Mouse (Mus musculus) limb, embryonic 10.5 days (tissue): ENCODE results near the gene Gm20715. TPM values are rescaled to one million over a fixed set of nuclear protein-coding genes. Genes with fewer than 3 reads are reported as not detected.
"Not testable (repeated sequence)": the region's sequence is repeated elsewhere in the genome, so short reads cannot be mapped to it uniquely, and the experiment has no call there.

Source experiments
- DNase-seq: peaks from one replicate; pipeline ENCODE4 v3.0.0-alpha.2; 2017; ENCODE audit warnings: low spot score
- H3K27ac ChIP-seq: fragments of 300-500 bp; sonication (generic); 2 replicates; pipeline ENCODE4 v1.5.1; 2016; ENCODE audit warnings: mild to moderate bottlenecking
- H3K27me3 ChIP-seq: fragments of 300-500 bp; sonication (generic); 2 replicates; pipeline ENCODE4 v1.6.1; 2016; ENCODE audit warnings: low read depth, mild to moderate bottlenecking; ENCODE audit not compliant: poor library complexity, severe bottlenecking
- H3K36me3 ChIP-seq: fragments of 300-500 bp; sonication (generic); 2 replicates; pipeline ENCODE4 v1.6.1; 2016; ENCODE audit warnings: mild to moderate bottlenecking, moderate library complexity
- H3K4me1 ChIP-seq: fragments of 300-500 bp; sonication (generic); 2 replicates; pipeline ENCODE4 v1.6.1; 2016
- H3K4me3 ChIP-seq: fragments of 300-500 bp; sonication (generic); 2 replicates; pipeline ENCODE4 v1.5.1; 2016; ENCODE audit warnings: mild to moderate bottlenecking, moderate library complexity
- H3K9me3 ChIP-seq: fragments of 300-500 bp; sonication (generic); replicated peaks from 2 replicates; pipeline ENCODE4 v1.6.1; 2016; ENCODE audit warnings: mild to moderate bottlenecking
- WGBS: fragments of 180-500 bp; shearing (Covaris S2); methylation state at CpG from one replicate; pipeline ENCODE4 v1.1.7; 2016; 5-methylcytosine and 5-hydroxymethylcytosine counted together
- polyA plus RNA-seq: library from polyadenylated mRNA; unstranded; fragments of >200 nt; fragmentation: Nextera tagmentation; extraction: Ambion mirVana; gene quantifications from 2 replicates; pipeline ENCODE4 v1.2.1, GENCODE M21; 2016

The Gm20715 gene
- polyA plus RNA-seq: 0.03 TPM in 1 of 2 replicates, not detected in the other

DNA sequence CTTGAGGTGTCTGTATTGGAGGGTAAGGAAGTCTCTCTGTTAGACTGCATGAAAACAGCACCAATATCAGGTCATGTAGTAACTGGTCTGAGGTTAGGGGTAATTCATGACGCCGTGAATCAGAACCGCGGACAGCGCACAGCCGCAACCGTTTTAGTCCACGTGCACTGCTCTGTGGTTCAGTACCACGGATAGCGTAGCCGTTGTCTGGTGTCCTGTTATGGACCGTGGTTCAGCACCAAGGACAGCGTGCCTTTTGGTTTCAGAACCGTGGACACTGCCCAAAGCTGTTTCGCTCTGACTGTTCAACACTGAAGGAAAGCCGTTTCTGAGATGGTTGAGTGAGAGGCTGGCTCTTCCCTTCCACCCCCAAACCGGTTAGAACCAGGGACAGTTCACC lies at the start of gene Gm20715:
Gm20715 (plus strand) TSS at position 235 of the 400 bp plus-strand sequence.
- H3K27me3 ChIP-seq: peaks cover 4% of the 10 kb centered on the region; the same call in 1 of the 2 replicates
- DNase-seq: peak; percentile 97
- 2% methylated on average over 17 of the region's 17 CpGs for WGBS

DNA sequence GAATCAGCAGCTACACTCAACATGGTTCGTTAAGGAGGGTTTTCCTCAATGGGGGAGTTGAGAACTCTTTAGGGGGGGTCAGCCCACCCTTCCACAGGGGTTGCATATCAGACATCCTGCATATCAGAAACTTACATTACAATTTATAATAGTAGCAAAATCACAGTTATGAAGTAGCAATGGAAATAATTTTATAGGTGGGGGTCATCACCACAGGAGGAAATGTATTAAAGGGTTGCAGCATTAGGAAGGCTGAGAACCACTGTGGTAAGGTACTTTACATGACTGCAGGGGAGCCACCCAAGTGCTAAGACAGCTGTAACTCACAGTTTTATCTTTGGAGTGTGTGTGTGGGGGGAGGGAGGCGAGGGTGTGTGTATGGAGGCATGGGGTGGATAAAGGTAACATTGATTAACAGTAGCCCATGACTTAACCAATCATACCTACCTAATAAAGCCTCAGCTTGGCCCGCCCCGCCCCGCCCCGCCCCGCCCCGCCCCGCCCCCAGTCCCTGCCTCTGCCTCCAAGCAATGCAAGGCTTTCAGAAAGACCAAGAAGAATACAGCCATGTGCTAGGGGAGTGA lies 49.5 kb upstream of the Gm20715 start:
- DNase-seq: no peak
- Histone ChIP-seq H3K36me3 (no peaks in the 10 kb centered on the region), H3K9me3 (no peaks in the 10 kb centered on the region), H3K4me3 (no peak overlapping the region), H3K27me3 (no peaks in the 10 kb centered on the region), H3K4me1 (peaks cover 12% of the 10 kb centered on the region; the same call in 1 of the 2 replicates), H3K27ac (no peak overlapping the region)
- 8% methylated on average over 9 of the region's 9 CpGs for WGBS

More for the DNA sequence above, at the start of gene Gm20715:
- Histone ChIP-seq H3K27ac (no peak within 1 kb of the TSS), H3K4me3 (no peak within 1 kb of the TSS), H3K4me1 (no peaks in the 10 kb centered on the region), H3K9me3 (no peaks in the 10 kb centered on the region), H3K36me3 (no peaks in the 10 kb centered on the region)

DNA sequence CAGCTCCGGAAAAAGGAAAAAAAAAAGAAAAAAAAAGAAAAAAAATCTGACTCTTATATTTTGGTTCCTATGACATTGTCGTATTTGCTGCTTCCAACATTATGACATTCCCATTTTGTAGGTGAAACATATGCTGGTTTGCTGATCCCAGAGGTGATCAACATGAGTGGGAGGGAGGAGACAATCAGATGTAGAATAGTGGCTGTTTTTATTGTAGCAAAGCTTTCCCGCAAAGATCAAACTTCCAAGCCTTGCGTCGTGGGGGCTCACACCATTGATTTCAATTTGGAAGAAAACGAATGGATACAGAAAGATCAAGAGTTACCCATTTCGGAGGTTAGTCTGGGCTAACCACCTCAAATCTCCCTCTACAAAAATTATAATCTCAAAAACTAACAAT lies 48.3 kb upstream of the Gm20715 start:
- peaks cover 12% of the 10 kb centered on the region; the same call in 1 of the 2 replicates for H3K4me1 ChIP-seq
- H3K4me3 ChIP-seq: peak overlapping the region; percentile 61
- H3K36me3 ChIP-seq: no peaks in the 10 kb centered on the region
- no peaks in the 10 kb centered on the region for H3K9me3 ChIP-seq
- WGBS: 26% methylated on average over 7 of the region's 7 CpGs
- peak overlapping the region; percentile 80 for H3K27ac ChIP-seq
- H3K27me3 ChIP-seq: no peaks in the 10 kb centered on the region
- no peak for DNase-seq

DNA sequence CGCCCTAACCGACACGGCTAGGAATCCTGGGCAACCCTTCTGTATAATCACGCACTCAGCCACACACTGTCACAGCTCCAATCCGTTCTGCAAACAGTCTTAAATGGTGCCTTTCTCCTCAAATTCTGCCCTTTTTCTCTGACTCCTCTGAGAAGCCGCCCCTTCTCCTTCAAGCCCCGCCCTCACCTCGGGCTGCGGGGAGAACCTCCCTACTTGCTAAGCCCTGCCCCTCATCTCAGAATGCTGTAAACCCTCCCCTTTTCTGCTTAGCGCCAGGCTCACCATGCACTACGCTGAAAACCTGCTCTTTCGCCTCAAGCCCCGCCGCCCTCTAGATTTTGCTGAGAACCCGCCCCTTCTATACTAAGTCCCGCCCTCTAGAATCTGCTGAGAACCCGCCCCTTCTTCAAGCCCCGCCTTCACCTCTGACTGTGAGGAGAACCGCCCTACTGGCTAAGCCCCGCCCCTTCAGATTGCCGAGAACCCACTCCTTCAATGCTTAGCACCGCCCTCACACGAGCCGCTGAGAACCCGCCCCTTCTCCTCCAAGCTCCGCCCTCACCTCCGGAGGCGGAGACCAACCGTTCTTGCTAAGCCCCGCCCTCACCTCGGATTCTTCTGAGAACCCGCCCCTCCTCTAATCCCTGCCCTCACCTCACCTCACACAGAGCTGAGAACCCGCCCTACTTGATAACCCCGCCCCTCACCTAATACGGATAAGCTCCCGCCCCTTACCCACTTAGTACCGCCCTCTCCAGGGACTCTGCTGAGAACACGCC lies 47.6 kb upstream of the Gm20715 start:
- peak overlapping the region; percentile 80 for H3K27ac ChIP-seq
- 1% methylated on average over 38 of the region's 38 CpGs for WGBS

DNA sequence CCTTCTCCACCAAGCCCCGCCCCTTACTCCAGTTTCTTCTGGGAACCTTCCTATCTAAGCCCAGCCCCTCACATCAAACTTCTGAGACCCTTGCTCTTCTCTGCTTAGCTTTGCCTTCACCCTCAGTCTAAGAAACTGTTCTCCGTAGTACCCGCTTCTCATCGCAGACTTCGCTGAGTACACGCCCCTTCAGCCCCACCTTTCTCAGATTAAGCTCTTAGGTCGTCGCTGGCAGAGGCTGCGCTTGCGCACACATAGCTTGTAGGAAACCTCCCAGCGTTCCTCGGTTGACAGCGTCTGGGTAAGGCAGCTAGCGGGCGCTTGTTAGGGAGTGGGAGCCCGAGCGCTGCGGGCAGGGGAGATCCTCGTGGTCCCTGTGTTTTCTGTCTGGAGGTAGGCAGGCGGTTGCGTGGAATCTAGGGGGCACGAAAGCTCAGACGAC lies 47.0 kb upstream of the Gm20715 start, which contains the start of gene Zfp78:
Zfp78 (plus strand) TSS at position 234 of the 442 bp plus-strand sequence.
- under 1% methylated on average over 23 of the region's 23 CpGs for WGBS
- Histone ChIP-seq H3K36me3 (no peaks in the 10 kb centered on the region), H3K4me3 (peak within 1 kb of the TSS; percentile 61), H3K27ac (peak within 1 kb of the TSS; percentile 80), H3K4me1 (peaks cover 12% of the 10 kb centered on the region; the same call in 1 of the 2 replicates), H3K9me3 (no peaks in the 10 kb centered on the region), H3K27me3 (no peaks in the 10 kb centered on the region)
- peak; percentile 84 for DNase-seq

More for the DNA sequence above, 47.6 kb upstream of the Gm20715 start:
- peak; percentile 93 for DNase-seq
- H3K36me3 ChIP-seq: no peaks in the 10 kb centered on the region
- peak overlapping the region; percentile 61 for H3K4me3 ChIP-seq
- no peaks in the 10 kb centered on the region for H3K27me3 ChIP-seq
- H3K9me3 ChIP-seq: no peaks in the 10 kb centered on the region
- H3K4me1 ChIP-seq: peaks cover 12% of the 10 kb centered on the region; the same call in 1 of the 2 replicates

DNA sequence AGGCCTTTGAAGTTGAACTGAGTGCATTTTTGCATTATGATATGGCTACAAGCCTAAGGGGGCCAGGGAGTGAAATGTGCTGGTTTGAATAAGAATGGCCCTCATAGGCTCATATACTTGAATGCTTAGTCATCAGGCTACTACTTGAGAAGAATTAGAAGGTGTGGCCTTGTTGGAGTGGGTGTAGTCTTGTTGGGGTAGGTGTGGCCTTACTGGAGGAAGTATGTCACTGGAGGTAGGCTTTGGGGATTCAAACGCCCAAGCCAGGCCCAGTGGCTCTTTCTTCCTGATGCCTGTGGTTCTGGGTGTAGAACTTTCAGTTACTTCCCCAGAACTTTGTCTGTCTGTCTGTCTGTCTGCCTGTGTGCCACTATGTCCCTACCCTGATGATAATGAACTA lies 45.3 kb upstream of the Gm20715 start:
- H3K36me3 ChIP-seq: no peaks in the 10 kb centered on the region
- no peak for DNase-seq
- no peaks in the 10 kb centered on the region for H3K27me3 ChIP-seq
- H3K9me3 ChIP-seq: no peaks in the 10 kb centered on the region
- no peak overlapping the region for H3K4me3 ChIP-seq
- no peak overlapping the region for H3K27ac ChIP-seq
- peaks cover 12% of the 10 kb centered on the region; the same call in 1 of the 2 replicates for H3K4me1 ChIP-seq
- 76% methylated on average over 1 of the region's 1 CpGs for WGBS

DNA sequence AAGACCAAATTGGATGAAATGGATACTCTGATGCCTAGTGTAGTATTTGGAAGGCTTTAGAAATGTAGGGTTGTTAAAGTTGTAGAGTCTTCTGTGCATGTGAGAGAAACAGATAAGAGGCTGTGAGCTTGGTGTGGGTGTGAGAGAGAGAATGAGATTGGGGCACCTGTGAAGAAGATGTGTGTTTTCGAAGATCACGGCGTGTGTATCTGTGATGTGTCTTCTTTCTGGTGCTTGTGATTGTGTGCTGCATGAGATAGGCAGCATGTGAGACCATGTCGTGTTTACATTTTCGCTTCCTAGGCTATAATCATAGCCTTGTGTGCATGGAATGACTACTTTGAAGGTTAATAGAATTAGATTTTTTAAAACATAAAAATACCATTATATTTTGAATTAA lies 42.9 kb upstream of the Gm20715 start:
- no peaks in the 10 kb centered on the region for H3K36me3 ChIP-seq
- DNase-seq: no peak
- H3K9me3 ChIP-seq: no peaks in the 10 kb centered on the region
- H3K27me3 ChIP-seq: no peaks in the 10 kb centered on the region
- H3K4me1 ChIP-seq: peaks cover 7% of the 10 kb centered on the region; the same call in 1 of the 2 replicates
- no peak overlapping the region for H3K4me3 ChIP-seq
- no peak overlapping the region for H3K27ac ChIP-seq
- 91% methylated on average over 5 of the region's 5 CpGs for WGBS

DNA sequence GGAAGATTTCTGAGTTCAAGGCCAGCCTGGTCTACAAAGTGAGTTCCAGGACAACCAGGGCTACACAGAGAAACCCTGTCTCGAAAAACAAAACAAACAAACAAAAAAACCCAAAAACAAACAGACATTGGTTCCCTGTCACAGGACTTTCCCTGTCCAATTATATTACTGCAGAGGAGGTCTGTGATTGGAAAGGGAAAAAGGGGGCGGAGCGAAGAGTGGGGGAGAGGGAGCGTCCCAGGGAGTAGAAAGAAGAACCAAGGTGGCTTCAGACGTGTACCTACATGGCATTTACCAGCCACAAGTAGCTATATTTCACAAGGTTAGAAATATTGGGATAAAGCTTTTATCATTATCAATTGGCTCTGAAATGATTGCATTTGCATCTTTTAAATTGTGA lies 41.9 kb upstream of the Gm20715 start:
- H3K27ac ChIP-seq, H3K9me3 ChIP-seq, H3K4me1 ChIP-seq, H3K27me3 ChIP-seq, DNase-seq, H3K36me3 ChIP-seq, H3K4me3 ChIP-seq: not testable (repeated sequence)
- 88% methylated on average over 5 of the region's 5 CpGs for WGBS

DNA sequence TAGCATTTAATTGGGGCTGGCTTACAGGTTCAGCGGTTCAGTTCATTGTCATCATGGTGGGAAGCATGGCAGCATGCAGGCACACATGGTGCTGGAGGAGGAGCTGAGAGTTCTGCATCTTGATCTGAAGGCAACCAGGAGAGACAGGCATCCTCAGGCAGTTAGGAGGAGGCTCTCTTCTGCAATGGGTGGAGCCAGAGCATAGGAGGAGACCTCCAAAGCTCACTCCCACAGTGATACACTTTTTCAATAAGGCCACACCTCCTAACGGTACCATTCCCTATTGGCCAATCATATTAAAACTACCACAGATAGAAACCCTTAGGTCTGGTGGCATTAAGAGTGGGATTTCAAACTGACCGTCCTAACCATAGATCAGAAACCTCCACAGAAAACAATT lies 40.6 kb upstream of the Gm20715 start:
- no peak overlapping the region for H3K4me3 ChIP-seq
- no peaks in the 10 kb centered on the region for H3K36me3 ChIP-seq
- H3K27ac ChIP-seq: no peak overlapping the region
- H3K9me3 ChIP-seq: no peaks in the 10 kb centered on the region
- H3K4me1 ChIP-seq: no peaks in the 10 kb centered on the region
- no peaks in the 10 kb centered on the region for H3K27me3 ChIP-seq
- WGBS: 82% methylated on average over 3 of the region's 3 CpGs
- DNase-seq: no peak

DNA sequence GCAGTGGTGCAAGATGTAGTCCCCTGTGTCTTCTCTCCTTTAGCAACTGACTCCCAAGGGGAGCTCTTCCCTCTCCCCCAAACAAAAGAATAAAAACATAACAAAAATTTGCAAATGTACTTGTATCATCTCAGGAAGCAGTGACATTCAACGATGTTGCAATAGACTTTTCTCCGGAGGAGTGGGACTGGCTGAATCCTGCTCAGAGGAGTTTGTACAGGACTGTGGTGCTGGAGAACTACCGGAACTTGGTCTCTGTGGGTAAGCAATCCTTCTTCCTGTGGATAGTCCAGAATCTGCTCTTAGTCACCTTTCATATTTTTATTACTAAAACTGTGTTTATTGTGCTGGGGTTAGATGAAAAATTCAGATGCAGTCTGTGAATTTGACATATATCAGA lies 37.1 kb upstream of the Gm20715 start:
- WGBS: 91% methylated on average over 3 of the region's 3 CpGs
- H3K27ac ChIP-seq: no peak overlapping the region
- no peak overlapping the region for H3K4me3 ChIP-seq
- no peaks in the 10 kb centered on the region for H3K4me1 ChIP-seq
- no peaks in the 10 kb centered on the region for H3K27me3 ChIP-seq
- no peak for DNase-seq
- no peaks in the 10 kb centered on the region for H3K9me3 ChIP-seq
- H3K36me3 ChIP-seq: no peaks in the 10 kb centered on the region

DNA sequence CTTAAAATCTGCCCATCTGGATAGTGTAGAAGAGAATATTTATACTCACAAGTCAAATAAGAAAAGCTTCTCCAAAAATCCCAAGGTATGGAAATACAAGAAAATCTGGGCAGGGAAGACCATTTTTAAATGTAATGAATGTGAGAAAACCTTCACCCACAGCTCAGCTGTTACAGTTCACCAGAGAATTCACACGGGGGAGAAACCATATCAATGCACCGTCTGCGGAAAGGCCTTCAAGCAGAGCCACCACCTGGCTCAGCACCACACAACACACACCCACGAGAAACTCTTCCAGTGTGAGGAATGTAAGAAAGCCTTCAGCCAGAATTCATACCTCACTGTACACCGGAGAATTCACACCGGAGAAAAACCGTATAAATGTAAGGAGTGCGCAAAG lies 31.6 kb upstream of the Gm20715 start:
- H3K9me3 ChIP-seq: no peaks in the 10 kb centered on the region
- H3K36me3 ChIP-seq: no peaks in the 10 kb centered on the region
- no peak overlapping the region for H3K4me3 ChIP-seq
- H3K27me3 ChIP-seq: no peaks in the 10 kb centered on the region
- DNase-seq: no peak
- 85% methylated on average over 8 of the region's 8 CpGs for WGBS
- peaks cover 10% of the 10 kb centered on the region for H3K4me1 ChIP-seq
- no peak overlapping the region for H3K27ac ChIP-seq

DNA sequence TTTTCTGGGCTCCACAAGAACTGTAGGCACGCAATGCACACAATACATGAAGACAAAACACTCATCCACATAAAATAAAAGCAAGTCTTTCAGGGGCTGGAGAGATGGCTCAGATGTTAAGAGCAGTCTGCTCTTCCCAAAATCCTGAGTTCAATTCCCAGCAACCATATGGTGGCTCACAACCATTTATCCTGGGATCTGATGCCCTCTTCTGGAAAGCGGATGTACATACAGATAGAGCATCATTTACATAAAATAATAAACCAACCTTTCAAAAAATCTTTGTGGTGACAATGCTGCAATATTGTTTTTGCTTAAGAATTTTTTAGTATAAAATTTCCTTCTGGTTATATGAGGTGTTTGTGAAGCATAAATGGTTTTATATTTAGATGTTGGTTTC lies 28.6 kb upstream of the Gm20715 start:
- Histone ChIP-seq H3K36me3 (no peaks in the 10 kb centered on the region), H3K27me3 (no peaks in the 10 kb centered on the region), H3K4me3 (no peak overlapping the region), H3K27ac (no peak overlapping the region), H3K4me1 (peaks cover 14% of the 10 kb centered on the region), H3K9me3 (no peaks in the 10 kb centered on the region)
- no peak for DNase-seq
- 78% methylated on average over 2 of the region's 2 CpGs for WGBS

DNA sequence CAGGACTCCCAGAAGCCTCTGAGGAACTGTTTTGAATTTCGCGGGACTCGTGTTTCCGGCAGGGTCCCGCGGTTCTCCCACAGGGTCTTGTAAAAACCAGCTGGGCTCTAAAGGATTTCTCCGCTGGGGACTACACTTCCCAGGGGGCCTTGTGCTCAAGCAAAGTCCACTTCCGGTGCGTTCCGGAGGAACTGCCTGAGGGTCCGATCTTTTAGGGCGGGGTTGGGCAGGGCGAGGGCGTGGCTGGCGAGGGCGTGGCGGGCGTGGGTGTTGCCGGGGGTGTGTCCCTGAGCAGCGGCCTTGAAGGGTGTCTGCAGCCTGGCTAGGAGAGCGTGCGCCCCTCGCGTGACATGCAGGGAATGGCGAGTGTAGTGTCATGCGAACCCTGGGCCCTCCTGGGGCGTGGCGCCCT lies 27.0 kb upstream of the Gm20715 start, which contains the start of gene Zfp28:
Zfp28 (plus strand) TSS at position 252 of the 412 bp plus-strand sequence.
- Histone ChIP-seq H3K4me1 (peaks cover 14% of the 10 kb centered on the region), H3K4me3 (peak within 1 kb of the TSS; percentile 62), H3K9me3 (no peaks in the 10 kb centered on the region), H3K27me3 (no peaks in the 10 kb centered on the region), H3K36me3 (peaks cover 8% of the 10 kb centered on the region), H3K27ac (peak within 1 kb of the TSS; percentile 80)
- under 1% methylated on average over 27 of the region's 28 CpGs for WGBS
- DNase-seq: peak; percentile 99
